Mouse (Mus musculus) cerebellum, postnatal 25 days (tissue): ENCODE data around the gene Foxp4.
"Not testable (repeated sequence)": the region's sequence is repeated elsewhere in the genome, so short reads cannot be mapped to it uniquely, and the experiment has no call there.

Experiments
- DNase-seq, 2 experiments: peaks; one replicate each; pipeline ENCODE4 v3.0.0; 2021; ENCODE audit warnings: mixed read lengths in 2 of 2

Gene Foxp4

DNA sequence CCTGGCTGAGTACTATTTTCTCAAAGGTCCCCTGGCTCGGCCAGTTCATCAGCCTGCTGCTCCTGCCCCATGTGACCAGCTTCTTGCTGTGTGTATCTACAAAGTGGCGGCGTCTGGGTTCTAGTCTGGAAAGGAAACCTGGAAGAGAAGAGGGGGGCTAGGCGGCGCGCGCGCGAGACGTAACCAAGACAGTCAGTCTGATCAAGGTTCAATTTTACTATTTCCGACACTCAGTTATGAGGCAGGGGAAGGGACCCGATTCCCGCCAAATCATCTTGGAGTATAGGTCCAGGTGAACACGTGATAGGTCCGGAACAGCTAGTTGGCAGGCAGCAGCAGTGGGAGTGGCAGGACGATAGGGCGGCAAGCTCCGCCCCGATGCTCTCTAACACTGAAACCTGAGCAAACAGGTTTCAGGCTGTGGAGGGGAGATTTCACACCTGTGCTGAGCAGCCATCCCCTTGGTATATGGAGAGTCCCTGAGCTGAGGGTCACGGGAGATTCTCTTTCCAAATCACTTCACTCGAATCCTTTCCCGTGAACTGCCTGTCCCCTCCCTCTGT lies 72.6 kb downstream of the Foxp4 start:
- not testable (repeated sequence) for DNase-seq

DNA sequence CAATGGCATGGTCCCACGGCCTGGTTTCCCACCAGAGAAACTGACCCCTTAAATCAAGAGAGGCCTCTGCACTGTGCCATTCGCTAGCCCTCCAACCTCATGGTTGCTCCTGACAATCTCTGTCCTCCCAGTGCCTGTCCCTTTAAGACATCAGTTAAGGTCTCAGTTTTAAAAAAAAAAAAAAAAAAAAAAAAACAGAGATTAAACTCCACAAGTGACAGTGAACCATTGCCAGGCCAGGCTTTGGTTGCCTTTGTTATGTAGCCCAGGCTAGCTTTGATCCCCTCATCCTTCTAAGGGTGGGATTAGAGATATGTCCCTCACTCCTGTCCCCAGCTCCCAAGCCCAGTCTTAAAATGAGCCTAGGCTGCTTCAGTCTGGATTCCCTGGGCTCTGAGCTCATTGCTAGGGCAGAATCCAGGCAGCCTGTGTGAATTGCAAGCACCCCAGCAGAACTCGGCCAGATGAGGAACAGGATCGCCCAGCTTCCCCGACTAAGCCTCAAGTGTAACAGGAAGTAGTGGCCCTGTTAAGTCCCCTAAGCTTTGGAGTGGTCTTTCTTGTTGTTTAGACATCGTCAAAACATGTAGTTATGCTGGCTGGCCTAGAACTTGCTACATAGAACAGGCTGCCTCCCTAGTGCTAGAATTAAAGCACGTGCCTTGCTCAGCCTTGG lies 73.7 kb downstream of the Foxp4 start:
- DNase-seq: no peak

DNA sequence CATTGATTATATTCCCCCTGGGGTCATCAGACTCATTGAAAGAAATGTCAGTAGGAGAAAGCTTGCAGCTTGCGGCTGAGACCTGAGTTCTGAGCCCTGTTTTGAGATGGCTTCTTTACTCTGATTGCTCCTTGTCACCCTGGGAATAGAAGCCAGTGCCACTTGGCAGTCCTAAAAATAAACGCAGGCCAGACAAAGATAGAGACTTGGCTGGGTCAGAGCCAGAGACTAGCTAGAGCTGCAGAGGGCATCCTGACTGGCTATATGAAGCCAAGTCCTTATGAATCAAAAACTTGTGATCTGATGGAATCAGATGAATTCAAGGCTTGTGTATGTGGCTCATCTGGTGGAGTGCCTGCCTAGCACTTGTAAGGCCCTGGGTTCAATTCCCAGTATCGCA lies 74.4 kb downstream of the Foxp4 start:
- DNase-seq: peak; percentile 40 to 67

DNA sequence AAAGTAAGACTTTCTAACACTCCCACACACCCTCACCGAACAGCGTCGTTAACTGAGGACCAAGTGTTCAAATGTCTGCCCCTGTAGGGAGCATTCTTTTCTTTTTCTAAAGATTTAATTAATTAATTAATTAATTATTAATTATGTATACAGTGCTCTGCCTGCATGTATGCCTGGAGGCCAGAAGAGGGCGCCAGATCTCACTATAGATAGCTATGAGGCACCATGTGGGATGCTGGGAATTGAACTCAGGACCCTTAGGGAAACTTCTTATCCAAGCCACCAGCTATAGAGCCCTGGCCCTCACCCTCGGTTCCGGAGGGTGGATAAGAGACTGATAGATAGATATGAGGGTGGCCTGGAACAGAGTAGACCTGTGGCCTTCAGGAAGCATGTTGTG lies 76.5 kb downstream of the Foxp4 start:
- no peak for DNase-seq

DNA sequence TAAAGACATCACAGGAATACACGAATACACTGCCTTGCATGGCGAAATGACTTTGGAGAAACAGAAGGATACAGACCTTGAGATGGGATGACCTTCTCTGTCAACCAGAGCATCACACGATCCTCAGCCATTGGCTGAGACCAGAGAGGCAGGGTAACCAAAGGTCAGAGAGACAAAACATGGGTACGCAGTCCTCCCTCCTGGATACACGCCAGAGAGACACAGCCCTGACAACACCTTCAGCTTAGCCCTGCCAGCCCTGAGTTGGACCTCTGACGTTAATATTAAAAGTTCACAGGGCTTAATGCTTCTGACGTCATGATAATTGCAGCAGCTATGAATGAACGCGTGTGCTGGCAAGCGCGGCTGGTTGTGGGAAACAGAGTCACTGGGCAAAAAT lies 78.8 kb downstream of the Foxp4 start:
- DNase-seq: no peak

DNA sequence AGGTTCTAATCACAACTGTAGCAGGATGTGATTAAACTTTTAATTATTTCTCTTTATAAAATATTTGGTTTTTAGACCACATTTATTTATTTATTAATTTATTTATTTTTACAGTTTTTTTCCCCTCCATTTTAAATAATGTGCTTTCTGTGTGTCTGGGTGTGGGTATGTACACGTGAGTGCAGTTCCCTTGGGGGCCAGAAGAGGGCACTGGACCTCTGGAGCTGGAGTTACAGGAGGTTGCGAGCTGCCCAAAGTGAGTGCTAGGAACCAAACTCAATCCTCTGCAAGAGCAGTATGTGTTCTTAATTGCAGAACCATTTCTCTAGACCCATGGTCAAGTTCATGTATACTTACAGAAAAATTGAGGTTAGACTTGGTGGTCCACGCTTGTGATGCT lies 81.0 kb downstream of the Foxp4 start:
- DNase-seq: no peak

DNA sequence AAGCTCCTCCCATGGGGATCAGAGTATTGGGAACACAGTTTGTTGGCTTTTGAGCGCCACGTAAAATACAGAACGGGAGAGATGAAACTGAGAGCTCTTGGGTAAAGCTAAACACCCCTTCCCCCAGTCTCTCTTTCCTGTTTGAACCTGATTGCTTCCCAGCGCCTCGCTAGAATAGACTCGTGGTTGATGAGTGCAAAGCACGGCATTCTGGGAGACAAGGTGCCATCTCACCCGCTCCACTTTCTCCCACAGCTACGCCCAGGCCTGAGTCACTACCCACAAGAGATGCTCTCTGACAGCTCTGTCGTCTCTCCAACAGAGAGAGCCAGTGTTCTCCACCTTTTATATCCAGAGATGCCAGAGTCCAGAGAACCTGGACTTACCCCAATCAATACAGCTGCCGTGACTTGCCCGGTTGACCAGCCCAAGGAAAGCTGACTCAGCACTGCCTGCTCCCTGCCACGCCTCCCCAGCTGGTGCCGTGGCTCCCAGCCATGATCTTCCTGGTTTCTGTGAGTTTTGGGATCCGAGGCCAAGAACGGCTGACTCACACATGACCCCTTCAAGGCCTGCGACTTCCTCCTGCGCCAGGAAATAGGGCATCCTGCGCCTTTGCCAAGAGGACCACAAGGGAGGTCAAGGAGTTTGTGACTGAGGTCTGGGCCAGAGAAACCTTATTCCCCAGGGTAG lies 82.4 kb downstream of the Foxp4 start:
- DNase-seq: peak; percentile 66 to 77

DNA sequence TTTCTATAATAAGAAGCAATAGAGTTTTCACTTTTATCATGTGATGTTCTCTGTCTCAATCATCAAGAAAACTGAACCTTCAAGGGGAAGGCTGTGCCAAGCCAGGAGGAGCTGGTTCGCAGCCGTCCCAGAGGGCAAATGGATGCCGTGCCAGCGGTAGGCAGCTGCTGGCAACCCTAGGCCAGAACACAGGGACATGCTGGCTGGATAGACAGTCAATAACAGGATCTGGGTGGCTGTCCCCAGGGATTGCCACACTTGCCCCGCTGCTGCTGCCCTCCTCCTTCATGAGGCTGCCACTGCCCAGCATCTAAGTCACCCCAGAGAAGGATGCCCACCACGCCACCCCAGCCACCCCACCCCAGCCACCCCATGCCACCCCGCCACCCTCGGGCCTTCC lies 82.9 kb downstream of the Foxp4 start:
- DNase-seq: no peak

DNA sequence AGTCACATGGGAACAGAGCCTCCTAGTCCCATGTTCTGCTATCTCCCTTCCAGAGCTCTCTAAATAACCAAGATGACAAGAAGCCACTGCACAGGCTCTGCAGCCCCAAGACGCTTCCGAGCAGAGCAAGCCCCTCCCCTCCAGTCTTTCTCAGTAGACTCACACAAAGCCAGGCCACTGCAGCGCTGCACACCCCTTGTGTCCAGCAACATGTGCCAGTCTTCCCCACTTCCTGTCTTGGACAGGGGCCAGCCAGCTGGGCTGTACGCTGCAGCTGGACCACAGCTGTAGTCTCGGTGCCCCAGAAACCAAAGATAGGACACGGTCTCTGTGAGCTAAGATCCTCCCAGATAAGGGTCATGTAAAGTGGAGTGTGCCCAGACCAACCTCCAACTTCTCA lies 86.6 kb downstream of the Foxp4 start:
- DNase-seq: no peak

DNA sequence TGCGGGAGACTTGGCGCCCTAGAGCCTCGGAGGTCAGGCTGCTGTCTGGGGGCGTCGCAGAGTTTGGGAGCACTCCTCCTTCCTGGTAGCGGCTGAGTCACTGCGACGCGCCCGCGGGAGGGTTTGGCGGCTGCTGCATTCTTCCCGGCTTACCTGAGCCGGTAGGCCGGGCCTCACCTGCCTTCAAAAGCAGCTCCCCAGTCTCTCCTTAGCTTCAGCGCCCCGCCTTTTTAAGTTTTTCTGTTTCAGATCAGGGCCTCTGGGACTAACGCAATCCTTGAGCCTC lies 90.0 kb downstream of the Foxp4 start, which contains the start of gene Mdfi:
TSS of gene Mdfi (minus strand) at position 210 of the 286 bp plus-strand sequence.
- no peak for DNase-seq

DNA sequence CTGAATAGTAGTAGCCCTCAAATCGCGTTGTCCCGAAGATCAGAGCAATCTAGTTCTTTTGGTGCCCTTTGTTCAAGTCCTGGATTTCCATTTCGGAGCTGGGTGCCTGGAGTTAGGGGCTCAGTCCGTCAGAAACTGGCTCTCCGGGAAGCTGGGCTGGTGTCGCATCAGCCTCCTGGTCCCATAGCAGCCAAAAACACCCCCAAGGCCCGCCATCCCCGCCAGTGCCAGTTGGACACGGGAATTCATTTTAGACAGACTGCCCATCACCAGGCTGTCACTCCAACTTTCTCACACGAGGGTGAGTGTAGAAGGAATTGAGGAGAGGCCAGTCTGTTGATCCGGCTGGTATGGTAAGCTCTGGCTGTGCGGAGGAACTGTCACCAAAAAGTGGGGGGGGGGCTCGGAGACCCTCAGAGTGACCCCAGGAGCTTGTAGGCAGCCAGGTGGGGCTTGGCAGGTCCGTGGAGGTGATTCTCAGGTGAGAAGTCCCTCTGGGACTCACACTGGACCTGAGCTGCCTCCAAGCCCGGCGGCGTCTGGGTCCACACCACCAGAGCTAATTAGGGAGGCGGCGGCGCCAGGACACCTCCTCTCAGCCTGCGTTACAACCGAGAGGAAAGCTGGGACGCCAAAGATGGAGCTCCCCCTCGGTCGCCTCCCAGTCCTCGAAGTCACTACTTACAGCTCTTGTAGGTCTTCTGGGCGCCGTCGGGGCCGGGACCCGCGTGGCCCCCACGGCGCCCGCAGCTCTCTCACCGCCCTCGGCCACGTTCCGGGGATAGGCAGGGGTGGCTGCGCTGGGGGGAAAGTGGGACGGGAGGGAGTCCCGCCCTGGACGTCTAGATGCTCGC lies 90.6 kb downstream of the Foxp4 start:
- no peak for DNase-seq

DNA sequence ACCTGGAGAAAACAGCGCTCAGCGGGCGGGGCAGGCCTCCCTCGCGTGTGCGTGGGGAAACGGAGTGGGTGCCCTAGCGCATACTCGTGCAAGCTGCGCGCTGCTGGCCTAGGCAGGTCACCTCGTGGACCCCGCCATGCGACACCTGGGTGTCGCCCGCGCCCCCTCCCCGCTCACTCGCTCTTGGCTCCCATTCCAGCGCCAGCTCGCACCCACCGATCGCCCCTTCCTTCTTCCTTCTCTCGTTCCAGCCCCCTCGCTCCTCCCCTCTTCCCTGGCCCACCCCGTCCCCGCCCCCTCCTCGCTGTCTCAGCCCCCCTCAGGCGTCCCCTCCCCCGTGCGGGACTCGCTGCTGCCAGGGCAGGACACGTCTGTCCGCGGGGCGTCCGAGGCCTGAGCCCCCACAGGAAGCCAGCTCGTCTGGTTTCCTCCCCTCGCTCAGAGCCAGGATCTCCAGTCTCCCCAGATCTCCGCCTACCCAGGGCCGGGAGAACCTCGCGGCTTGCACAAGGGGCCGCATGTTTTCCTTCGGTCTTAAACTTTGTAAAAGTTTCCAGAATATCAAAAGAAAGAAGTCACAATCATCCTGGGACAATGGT lies 91.3 kb downstream of the Foxp4 start:
- DNase-seq: peak in 1 of 2 experiments; percentile 23

DNA sequence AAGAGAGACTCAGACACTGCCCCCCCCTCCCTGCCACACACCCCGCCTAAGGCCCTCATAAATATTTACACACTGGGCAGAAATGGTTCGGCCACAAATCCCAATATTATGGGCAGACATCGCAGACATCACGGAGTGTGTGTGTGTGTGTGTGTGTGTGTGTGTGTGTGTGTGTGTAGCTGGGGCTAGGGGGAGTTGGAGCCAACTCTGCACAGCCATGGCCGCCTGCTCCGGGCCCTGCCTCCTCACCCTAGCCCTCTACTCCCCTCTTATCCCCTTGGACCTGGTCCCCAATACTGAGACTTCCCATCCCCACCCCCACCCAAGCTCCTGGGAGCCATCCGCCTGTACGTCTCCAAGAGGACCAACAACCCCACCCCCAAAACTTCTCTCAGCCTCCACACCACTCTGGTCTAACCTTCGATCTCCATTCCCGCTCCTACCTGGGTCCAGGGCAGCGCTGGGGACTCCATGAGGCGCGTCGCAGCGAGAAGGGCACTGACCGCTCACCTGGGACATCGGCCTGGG lies 91.9 kb downstream of the Foxp4 start:
- no peak for DNase-seq

DNA sequence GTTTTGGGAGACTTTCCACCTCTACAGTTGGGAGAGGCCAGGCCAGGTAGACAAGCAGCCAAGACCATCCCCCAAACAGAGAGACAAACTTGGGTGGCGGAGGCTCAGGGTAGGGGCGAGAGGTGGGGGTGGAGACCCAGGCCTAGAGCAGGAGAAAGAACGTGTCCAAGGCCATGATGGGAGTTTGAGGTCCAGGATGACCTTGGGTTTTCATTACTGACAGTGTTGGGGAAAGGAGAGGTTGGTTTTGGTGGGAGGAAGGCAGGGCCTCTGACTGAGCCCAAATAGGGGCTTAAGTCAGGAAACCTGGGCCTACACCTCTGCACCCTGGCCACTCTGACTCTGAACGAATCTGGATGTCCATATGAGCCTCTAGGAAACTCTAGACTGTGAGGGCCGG lies 92.7 kb downstream of the Foxp4 start:
- no peak for DNase-seq

DNA sequence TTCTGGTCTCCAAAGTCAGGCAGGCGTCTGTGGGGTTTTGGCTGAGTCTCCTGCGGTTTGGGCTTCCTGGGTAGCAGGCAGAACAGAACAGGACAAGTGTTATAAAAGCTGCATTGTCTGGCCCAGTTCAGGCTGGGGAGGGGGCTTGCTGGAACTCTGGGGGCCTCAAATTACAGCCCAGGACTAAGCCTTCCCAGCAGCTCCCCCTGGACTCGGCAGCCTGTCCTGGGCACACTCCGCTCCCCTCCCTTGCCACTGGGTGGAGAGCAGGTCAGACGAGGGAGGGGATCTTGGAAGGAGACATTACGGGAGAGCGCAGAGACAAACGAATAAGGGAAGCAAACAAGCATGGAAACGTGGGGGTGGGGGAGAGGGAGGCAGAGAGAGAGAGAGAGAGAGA lies 93.3 kb downstream of the Foxp4 start:
- DNase-seq: no peak

DNA sequence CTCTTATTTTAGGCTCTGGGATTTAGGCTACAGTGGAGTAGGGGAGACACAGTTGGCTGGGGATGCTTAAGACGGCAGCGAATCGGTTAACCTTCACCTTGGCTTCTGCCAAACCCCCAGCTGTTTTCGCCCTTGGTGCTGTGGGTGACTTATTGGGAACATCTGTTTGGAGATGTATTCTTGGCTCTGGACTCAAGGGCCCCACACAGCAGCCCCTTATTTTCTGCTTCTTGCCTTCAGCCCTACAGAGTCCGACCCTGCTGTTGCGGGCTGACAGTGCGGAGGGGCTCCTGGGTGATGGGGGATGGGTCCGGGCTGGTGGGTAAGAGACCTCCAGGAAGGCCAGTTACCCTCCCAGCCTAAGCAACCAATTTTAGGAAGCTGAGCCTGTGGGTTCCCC lies 103.1 kb downstream of the Foxp4 start:
- no peak for DNase-seq

DNA sequence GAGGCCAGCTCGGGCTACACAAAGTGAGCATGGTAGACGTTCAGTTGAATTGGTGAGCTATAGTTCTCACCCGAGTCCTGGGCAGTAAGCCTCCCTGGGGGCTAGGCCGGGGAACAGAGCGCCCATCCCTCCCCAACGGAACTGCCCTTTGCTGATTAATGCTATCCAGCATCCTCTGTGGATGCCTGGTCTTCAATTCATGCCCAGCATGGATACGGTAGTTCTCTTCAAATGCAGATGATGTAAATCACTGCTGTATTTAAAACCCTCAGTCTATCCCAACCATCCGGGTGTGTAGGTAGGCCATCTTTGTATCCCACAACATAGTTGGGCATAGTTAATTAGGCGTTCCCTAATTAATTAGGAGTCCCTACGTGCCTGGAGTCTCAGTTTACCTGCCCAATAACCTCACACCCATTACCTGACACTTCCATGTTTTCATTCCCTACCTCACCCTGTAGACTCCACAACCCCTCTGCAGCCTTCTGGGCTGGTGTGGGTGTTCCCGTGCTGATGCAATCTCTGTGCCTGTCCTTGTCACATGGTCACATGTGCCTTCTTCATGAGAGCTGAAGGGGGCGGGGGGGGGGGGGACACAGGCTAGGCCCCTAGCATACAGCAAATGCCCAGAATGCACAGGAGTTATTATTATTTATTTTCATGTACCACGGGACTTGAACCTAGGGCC lies 106.3 kb downstream of the Foxp4 start:
- no peak for DNase-seq
